ENCODE assay signal across 18 mouse cellular contexts in genomic region chr19:28946782-28947181, GRCm38 (mm10). TPM values are rescaled to one million over a fixed set of nuclear protein-coding genes. Genes with fewer than 3 reads are reported as not detected.
DNase-seq lines count a peak whose midpoint lies in the region; ATAC-seq and TF ChIP-seq lines count a peak whose summit lies in the region.
"Had no signal": no experiment of that assay in that cellular context is flagged by ENCODE, and none has a peak within 500 bp of the region (broad histone marks: within the 10 kb centered on the region; RNA-seq: fewer than 3 reads in every experiment).

No protein-coding gene starts in this region.

- ATAC-seq in heart, embryonic 14.5 days (ENCODE audit: insufficient number of reproducible peaks, insufficient read depth, low FRiP score, low read depth) = peak; percentile 50; the same call in 1 of the 2 replicates
- ATAC-seq: hindbrain, postnatal 0 days; midbrain, embryonic 16.5 days had no signal

- 3% methylated on average over 4 of the region's 4 CpGs for WGBS in heart, embryonic 14.5 days

- H3K4me3 ChIP-seq in heart, embryonic 14.5 days (ENCODE audit: control insufficient read depth in 1 of 2, insufficient read depth in 1 of 2, low read depth in 1 of 2, low read length in 2 of 2) = no peak overlapping the region
- H3K4me3 ChIP-seq in C2C12 (ENCODE audit: insufficient read depth, poor library complexity, severe bottlenecking) = no peak overlapping the region
- H3K4me3 ChIP-seq: forebrain, embryonic 12.5 days; liver, embryonic 13.5 days; lung, embryonic 15.5 days had no signal

- H3K9me3 ChIP-seq in heart, embryonic 14.5 days (ENCODE audit: control insufficient read depth, low read length) = no peaks in the 10 kb centered on the region
- H3K9me3 ChIP-seq: forebrain, embryonic 12.5 days; liver, embryonic 13.5 days; lung, embryonic 15.5 days had no signal

- no peak for DNase-seq in heart, postnatal 36 days
- peak; percentile 24 for DNase-seq in layer of hippocampus, adult 9-11 months
- no peak for DNase-seq in layer of hippocampus, postnatal 25 days (ENCODE audit: extremely low spot score in 1 of 2, low spot score in 1 of 2)
- DNase-seq in brain, adult 2 months (ENCODE audit: low read depth, low spot score) = peak; percentile 60
- DNase-seq in adrenal gland, postnatal 36 days = no peak
- no peak for DNase-seq in c-Kit-positive CD71-positive TER-119-positive erythroid progenitor cells, embryonic 14.5 days (ENCODE audit: low spot score)
- DNase-seq: cerebellum, adult 11 months; embryo, embryonic 11 days; kidney, adult 11 months; kidney, postnatal 14 days; liver, embryonic 13.5 days had no signal

- no peak overlapping the region for H3K9ac ChIP-seq in heart, embryonic 14.5 days (ENCODE audit: low read length)
- H3K9ac ChIP-seq: forebrain, embryonic 12.5 days; liver, embryonic 13.5 days; lung, embryonic 15.5 days had no signal

- no peak for TF ChIP-seq CTCF in C2C12 (IDR thresholded peaks at IDR 0.05; ENCODE audit: control insufficient read depth, insufficient read depth, insufficient read length)

- H3ac ChIP-seq in C2C12 (ENCODE audit: control insufficient read depth, insufficient read length, low read depth) = no peak overlapping the region

- H3K36me3 ChIP-seq in heart, embryonic 14.5 days (ENCODE audit: control insufficient read depth, insufficient read depth, low read length) = no peaks in the 10 kb centered on the region
- H3K36me3 ChIP-seq in C2C12 (ENCODE audit: control insufficient read depth, insufficient read depth) = no peaks in the 10 kb centered on the region
- H3K36me3 ChIP-seq: forebrain, embryonic 12.5 days; liver, embryonic 13.5 days; lung, embryonic 15.5 days had no signal

- intact Hi-C loops in heart, postnatal 36 days (cut with DNase I) = no loop called here

- H3K27ac ChIP-seq in heart, embryonic 14.5 days (replicated peaks in 1 of 2; ENCODE audit: control insufficient read depth in 1 of 2, insufficient read depth in 1 of 2, low read depth in 2 of 2, low read length in 2 of 2) = peak overlapping the region; percentile 8 to 19; a peak in 2 of 4 replicates
- H3K27ac ChIP-seq: forebrain, embryonic 12.5 days; hindbrain, postnatal 0 days; liver, embryonic 13.5 days; lung, embryonic 15.5 days had no signal

- H3K79me3 ChIP-seq in C2C12 (ENCODE audit: low read depth) = no peaks in the 10 kb centered on the region

- no peak overlapping the region for H3K4me2 ChIP-seq in heart, embryonic 14.5 days (ENCODE audit: low read length)
- H3K4me2 ChIP-seq: forebrain, embryonic 12.5 days; liver, embryonic 13.5 days; lung, embryonic 15.5 days had no signal

- no peaks in the 10 kb centered on the region for H3K27me3 ChIP-seq in heart, embryonic 14.5 days (ENCODE audit: control insufficient read depth, insufficient read depth, low read length)
- peaks cover 6% of the 10 kb centered on the region for H3K27me3 ChIP-seq in C2C12 (ENCODE audit: control insufficient read depth, insufficient read depth, insufficient read length)
- H3K27me3 ChIP-seq: forebrain, embryonic 12.5 days; liver, embryonic 13.5 days; lung, embryonic 15.5 days had no signal

- no peaks in the 10 kb centered on the region for H3K79me2 ChIP-seq in C2C12 (ENCODE audit: control insufficient read depth, insufficient read depth)

- H3K4me1 ChIP-seq in heart, embryonic 14.5 days (ENCODE audit: control insufficient read depth in 2 of 2, insufficient read depth in 2 of 2, low read length in 2 of 2) = peaks cover 3 to 18% of the 10 kb centered on the region in 2 experiments
- H3K4me1 ChIP-seq: forebrain, embryonic 12.5 days; liver, embryonic 13.5 days; lung, embryonic 15.5 days had no signal

TF ChIP-seq in C2C12, 6 proteins besides CTCF, POLR2A, EP300 and RAD21:
- peak; percentile 54 for TF ChIP-seq MYOD1 (IDR thresholded peaks at IDR 0.05; ENCODE audit: control insufficient read depth, insufficient read length, low read depth)
- TF ChIP-seq USF1 (IDR thresholded peaks at IDR 0.05; ENCODE audit: low read depth) = no peak

RNA-seq across cellular contexts. Expression of gene Plpp6, which starts 17.0 kb away (rescaled TPM):
- polyA plus RNA-seq in heart, embryonic 14.5 days (2014; fragmentation: Nextera tagmentation; extraction: Ambion mirVana) = 11.6 and 11.7 TPM in 2 replicates
- total RNA-seq in heart, postnatal 36 days (2021) = 1 to 10 TPM; 6.2 to 7.2 TPM
- 10 to 100 TPM; 52.8 to 54.0 TPM for total RNA-seq in layer of hippocampus, postnatal 25 days (2021)
- polyA plus RNA-seq in C2C12 (2012; fragmentation: generic; extraction: Trizol) = 1.3 TPM
- 10 to 100 TPM; 25.4 to 43.7 TPM for total RNA-seq in adrenal gland, postnatal 36 days (2021)

RNA-seq across cellular contexts. Expression of gene 4430402I18Rik, which starts 20.8 kb away (rescaled TPM):
- 8.2 and 10.5 TPM in 2 replicates for polyA plus RNA-seq in heart, embryonic 14.5 days (2014; fragmentation: Nextera tagmentation; extraction: Ambion mirVana)
- 10 to 100 TPM; 22.9 to 25.9 TPM for total RNA-seq in heart, postnatal 36 days (2021)
- total RNA-seq in layer of hippocampus, postnatal 25 days (2021) = 1 to 10 TPM; 5.3 to 6.1 TPM
- 0.02 TPM for polyA plus RNA-seq in C2C12 (2012; fragmentation: generic; extraction: Trizol)
- 1 to 10 TPM; 3.2 to 8.6 TPM for total RNA-seq in adrenal gland, postnatal 36 days (2021)
- total RNA-seq: MEL had no signal

RNA-seq across cellular contexts. Expression of gene Cdc37l1, which starts 43.4 kb away (rescaled TPM):
- polyA plus RNA-seq in heart, embryonic 14.5 days (2014; fragmentation: Nextera tagmentation; extraction: Ambion mirVana) = 50.0 and 53.6 TPM in 2 replicates
- 10 to 100 TPM; 63.6 to 69.9 TPM for total RNA-seq in heart, postnatal 36 days (2021)
- 100 to 1,000 TPM in 1 of 2 experiments, 10 to 100 TPM in 1; 96.4 to 101 TPM for total RNA-seq in layer of hippocampus, postnatal 25 days (2021)
- 6.4 TPM for polyA plus RNA-seq in C2C12 (2012; fragmentation: generic; extraction: Trizol)
- 10 to 100 TPM; 43.4 to 52.5 TPM for total RNA-seq in adrenal gland, postnatal 36 days (2021)

Comparison
In these comparisons a context has a peak if more than half of its experiments do, and no peak if none do; other contexts are left out.
1. DNase-seq: peak in layer of hippocampus, adult 9-11 months (single experiment) and brain, adult 2 months (single experiment); none in heart, postnatal 36 days (0 of 2), layer of hippocampus, postnatal 25 days (0 of 2), adrenal gland, postnatal 36 days (0 of 2) and c-Kit-positive CD71-positive TER-119-positive erythroid progenitor cells, embryonic 14.5 days (single experiment).